Mouse (Mus musculus): ENCODE data around the gene Zfp865.

GRCm38 (mm10) chr7:5030554-5031275 is 10.5 kb downstream of the Zfp865 start:
- TF ChIP-seq EP300 (IDR thresholded peaks at IDR 0.05) = no peak
- TF ChIP-seq CTCF (IDR thresholded peaks at IDR 0.05) = no peak

All from lung, postnatal 0 days (tissue).